Mouse (Mus musculus) limb, embryonic 14.5 days (tissue): ENCODE data around the gene Cspg4. TPM values are rescaled to one million over a fixed set of nuclear protein-coding genes. Genes with fewer than 3 reads are reported as not detected.

Source experiments
- ATAC-seq: fragments of 200-750 bp; cut with Nextera tagmentation; 2 replicates; pipeline ENCODE4 v1.8.0; 2017; ENCODE audit warnings: low read depth, moderate number of reproducible peaks, moderate TSS enrichment; ENCODE audit not compliant: low FRiP score
- DNase-seq: peaks from one replicate; pipeline ENCODE4 v3.0.0-alpha.2; 2015; ENCODE audit warnings: low spot score
- H3K27ac ChIP-seq: fragments of 300-500 bp; sonication (generic); replicated peaks from 2 replicates; pipeline ENCODE4 v1.5.1; 2014; ENCODE audit warnings: low read depth, mild to moderate bottlenecking, low read length, moderate library complexity, mixed read lengths
- H3K27me3 ChIP-seq: fragments of 300-500 bp; sonication (generic); 2 replicates; pipeline ENCODE4 v1.6.1; 2014; ENCODE audit warnings: low read length, mixed read lengths; ENCODE audit not compliant: control insufficient read depth, insufficient read depth
- H3K36me3 ChIP-seq: fragments of 300-500 bp; sonication (generic); 2 replicates; pipeline ENCODE4 v1.6.1; 2014; ENCODE audit warnings: mild to moderate bottlenecking, low read length, moderate library complexity, mixed read lengths; ENCODE audit not compliant: control insufficient read depth, insufficient read depth
- H3K4me1 ChIP-seq: fragments of 300-500 bp; sonication (generic); 2 replicates; pipeline ENCODE4 v1.6.1; 2014; ENCODE audit warnings: antibody characterized with exemption, low read length, mixed read lengths; ENCODE audit not compliant: control insufficient read depth, insufficient read depth
- H3K4me2 ChIP-seq: fragments of 300-500 bp; sonication (generic); replicated peaks from 2 replicates; pipeline ENCODE4 v1.6.1; 2014; ENCODE audit warnings: low read depth, mild to moderate bottlenecking, low read length, moderate library complexity; ENCODE audit not compliant: severe bottlenecking
- H3K4me3 ChIP-seq: fragments of 300-500 bp; sonication (generic); replicated peaks from 2 replicates; pipeline ENCODE4 v1.5.1; 2014; ENCODE audit warnings: low read length
- H3K9ac ChIP-seq: fragments of 300-500 bp; sonication (generic); 2 replicates; pipeline ENCODE4 v1.6.1; 2014; ENCODE audit warnings: mild to moderate bottlenecking, low read depth, low read length, moderate library complexity; ENCODE audit not compliant: severe bottlenecking
- H3K9me3 ChIP-seq: fragments of 300-500 bp; sonication (generic); 2 replicates; pipeline ENCODE4 v1.6.1; 2016; ENCODE audit warnings: low read length; ENCODE audit not compliant: control insufficient read depth
- POLR2A ChIP-seq: fragments of 200-500 bp; IDR thresholded peaks from 2 replicates; pipeline ENCODE4 v1.8.0; 2012; ENCODE audit warnings: inconsistent platforms, mild to moderate bottlenecking, moderate library complexity, borderline replicate concordance; ENCODE audit not compliant: insufficient read depth, insufficient read length; ENCODE audit errors: extremely low read depth
- WGBS: fragments of 180-500 bp; shearing (Covaris S2); extraction: QIAGEN DNeasy Blood & Tissue Kit; methylation state at CpG from one replicate; pipeline ENCODE4 v1.1.7; 2014; 5-methylcytosine and 5-hydroxymethylcytosine counted together
- polyA plus RNA-seq, 2 experiments: library from polyadenylated mRNA; depleted of rRNA in 1 of 2; stranded (reverse) in 1 of 2; unstranded in 1 of 2; fragments of >200 nt; fragmentation: Nextera tagmentation in 1 of 2; extraction: Ambion mirVana in 1 of 2; gene quantifications; 2 replicates each; pipeline versions ENCODE4 v1.2.1 to v1.2.3; 2012 to 2014

Cspg4 gene
- polyA plus RNA-seq, 2 experiments = 47.1 to 59.9 TPM

GRCm38 (mm10) chr9:56868292-56868691 is 3.5 kb downstream of the Cspg4 start:
- Histone ChIP-seq H3K9me3 (no peaks in the 10 kb centered on the region), H3K4me1 (peaks cover 88% of the 10 kb centered on the region), H3K36me3 (peaks cover 8% of the 10 kb centered on the region), H3K9ac (peak overlapping the region; percentile 77), H3K27ac (peak overlapping the region; percentile 82), H3K4me3 (peak overlapping the region; percentile 68), H3K4me2 (peak overlapping the region; percentile 54), H3K27me3 (no peaks in the 10 kb centered on the region)
- peak; percentile 82 for ATAC-seq
- peak; percentile 92 for DNase-seq
- WGBS = 14% methylated on average over 5 of the region's 6 CpGs
- no peak for TF ChIP-seq POLR2A

- no peak for ATAC-seq
- H3K4me1 ChIP-seq = peaks cover 83% of the 10 kb centered on the region
- no peak overlapping the region for H3K9ac ChIP-seq
- TF ChIP-seq POLR2A = no peak
- no peaks in the 10 kb centered on the region for H3K27me3 ChIP-seq
- no peak overlapping the region for H3K4me2 ChIP-seq
- no peak overlapping the region for H3K27ac ChIP-seq
- WGBS = 67% methylated on average over 13 of the region's 13 CpGs
- DNase-seq = no peak
- no peaks in the 10 kb centered on the region for H3K9me3 ChIP-seq
- H3K36me3 ChIP-seq = peaks cover 8% of the 10 kb centered on the region
- H3K4me3 ChIP-seq = no peak overlapping the region
These were observed 4.7 kb downstream of the Cspg4 start for GRCm38 (mm10) chr9:56869552-56869951.

- no peak overlapping the region for H3K4me2 ChIP-seq
- ATAC-seq = no peak
- no peaks in the 10 kb centered on the region for H3K9me3 ChIP-seq
These were observed 5.9 kb downstream of the Cspg4 start for GRCm38 (mm10) chr9:56870778-56871177.

GRCm38 (mm10) chr9:56871191-56871590 is 6.4 kb downstream of the Cspg4 start:
- Histone ChIP-seq H3K36me3 (peaks cover 16% of the 10 kb centered on the region), H3K27me3 (no peaks in the 10 kb centered on the region), H3K9me3 (no peaks in the 10 kb centered on the region), H3K9ac (no peak overlapping the region; the same call in 1 of the 2 replicates), H3K4me3 (no peak overlapping the region), H3K4me2 (no peak overlapping the region), H3K27ac (0 out of 2 replicates have a peak overlapping the region, but pooled peaks have one; percentile 33), H3K4me1 (peaks cover 73% of the 10 kb centered on the region)
- TF ChIP-seq POLR2A = no peak
- WGBS = 35% methylated on average over 5 of the region's 5 CpGs
- DNase-seq = no peak
- ATAC-seq = no peak

More at GRCm38 (mm10) chr9:56870778-56871177, 5.9 kb downstream of the Cspg4 start:
- no peak overlapping the region for H3K4me3 ChIP-seq
- H3K27ac ChIP-seq = 0 out of 2 replicates have a peak overlapping the region, but pooled peaks have one; percentile 33
- WGBS = 66% methylated on average over 10 of the region's 10 CpGs
- H3K9ac ChIP-seq = no peak overlapping the region; the same call in 1 of the 2 replicates
- no peaks in the 10 kb centered on the region for H3K27me3 ChIP-seq
- peaks cover 15% of the 10 kb centered on the region for H3K36me3 ChIP-seq
- peaks cover 76% of the 10 kb centered on the region for H3K4me1 ChIP-seq
- no peak for DNase-seq
- no peak for TF ChIP-seq POLR2A

- H3K36me3 ChIP-seq = peaks cover 22% of the 10 kb centered on the region
- H3K4me2 ChIP-seq = no peak overlapping the region
- no peak for TF ChIP-seq POLR2A
- 0 out of 2 replicates have a peak overlapping the region, but pooled peaks have one; percentile 26 for H3K27ac ChIP-seq
- H3K27me3 ChIP-seq = no peaks in the 10 kb centered on the region
- 59% methylated on average over 5 of the region's 5 CpGs for WGBS
- DNase-seq (no peak), ATAC-seq (no peak)
- H3K4me1 ChIP-seq = peaks cover 70% of the 10 kb centered on the region
- H3K4me3 ChIP-seq = no peak overlapping the region
- no peaks in the 10 kb centered on the region for H3K9me3 ChIP-seq
- no peak overlapping the region for H3K9ac ChIP-seq
These were observed 7.5 kb downstream of the Cspg4 start for GRCm38 (mm10) chr9:56872105-56872903.
